Mouse (Mus musculus): ENCODE results near the gene Rad9b. TPM values are rescaled to one million over a fixed set of nuclear protein-coding genes. Genes with fewer than 3 reads are reported as not detected.

Rad9b gene
- polyA plus RNA-seq, 1 experiment = not detected

- TF ChIP-seq CTCF (IDR thresholded peaks at IDR 0.05; ENCODE audit: insufficient read depth, low read depth, low read length) (no peak), POLR2A (IDR thresholded peaks at IDR 0.05; ENCODE audit: insufficient read depth, low read depth, low read length) (no peak)
- H3K4me3 ChIP-seq (ENCODE audit: insufficient read depth, low read depth, low read length) = no peak overlapping the region
- WGBS = 48% methylated on average over 3 of the region's 3 CpGs
- peaks cover 34% of the 10 kb centered on the region for H3K4me1 ChIP-seq (ENCODE audit: control insufficient read depth, insufficient read depth, low read length)
- no peak overlapping the region for H3K27ac ChIP-seq (ENCODE audit: insufficient read depth, low read depth, low read length)
Measured at GRCm38 (mm10) chr5:122294219-122294735, 59.8 kb downstream of the Rad9b start.

- H3K4me3 ChIP-seq (ENCODE audit: insufficient read depth, low read depth, low read length) = no peak overlapping the region
- TF ChIP-seq POLR2A (IDR thresholded peaks at IDR 0.05; ENCODE audit: insufficient read depth, low read depth, low read length) (no peak), CTCF (IDR thresholded peaks at IDR 0.05; ENCODE audit: insufficient read depth, low read depth, low read length) (no peak)
- WGBS = 66% methylated on average over 6 of the region's 6 CpGs
- H3K4me1 ChIP-seq (ENCODE audit: control insufficient read depth, insufficient read depth, low read length) = peaks cover 36% of the 10 kb centered on the region
- no peak overlapping the region for H3K27ac ChIP-seq (ENCODE audit: insufficient read depth, low read depth, low read length)
Measured at GRCm38 (mm10) chr5:122293131-122293530, 60.9 kb downstream of the Rad9b start.

- Histone ChIP-seq H3K4me3 (ENCODE audit: insufficient read depth, low read depth, low read length) (no peak overlapping the region), H3K4me1 (ENCODE audit: control insufficient read depth, insufficient read depth, low read length) (peaks cover 42% of the 10 kb centered on the region), H3K27ac (ENCODE audit: insufficient read depth, low read depth, low read length) (no peak overlapping the region)
- 61% methylated on average over 17 of the region's 17 CpGs for WGBS
- TF ChIP-seq POLR2A (IDR thresholded peaks at IDR 0.05; ENCODE audit: insufficient read depth, low read depth, low read length) = no peak
- no peak for TF ChIP-seq CTCF (IDR thresholded peaks at IDR 0.05; ENCODE audit: insufficient read depth, low read depth, low read length)
Measured at GRCm38 (mm10) chr5:122291553-122292339, 62.3 kb downstream of the Rad9b start.

GRCm38 (mm10) chr5:122291149-122291548 is 62.9 kb downstream of the Rad9b start:
- TF ChIP-seq CTCF (IDR thresholded peaks at IDR 0.05; ENCODE audit: insufficient read depth, low read depth, low read length) (no peak), POLR2A (IDR thresholded peaks at IDR 0.05; ENCODE audit: insufficient read depth, low read depth, low read length) (no peak)
- Histone ChIP-seq H3K4me1 (ENCODE audit: control insufficient read depth, insufficient read depth, low read length) (peaks cover 44% of the 10 kb centered on the region), H3K4me3 (ENCODE audit: insufficient read depth, low read depth, low read length) (no peak overlapping the region), H3K27ac (ENCODE audit: insufficient read depth, low read depth, low read length) (no peak overlapping the region)
- WGBS = 65% methylated on average over 6 of the region's 6 CpGs

- TF ChIP-seq POLR2A (IDR thresholded peaks at IDR 0.05; ENCODE audit: insufficient read depth, low read depth, low read length) (no peak), CTCF (IDR thresholded peaks at IDR 0.05; ENCODE audit: insufficient read depth, low read depth, low read length) (no peak)
- Histone ChIP-seq H3K27ac (ENCODE audit: insufficient read depth, low read depth, low read length) (peak overlapping the region; percentile 46; the same call in 1 of the 2 replicates), H3K4me3 (ENCODE audit: insufficient read depth, low read depth, low read length) (no peak overlapping the region), H3K4me1 (ENCODE audit: control insufficient read depth, insufficient read depth, low read length) (peaks cover 24% of the 10 kb centered on the region)
- 32% methylated on average over 4 of the region's 4 CpGs for WGBS
Measured at GRCm38 (mm10) chr5:122288147-122288811, 65.8 kb downstream of the Rad9b start.

- H3K27ac ChIP-seq (ENCODE audit: insufficient read depth, low read depth, low read length) = no peak overlapping the region
- H3K4me1 ChIP-seq (ENCODE audit: control insufficient read depth, insufficient read depth, low read length) = peaks cover 17% of the 10 kb centered on the region
Measured at GRCm38 (mm10) chr5:122287026-122287425, 67.0 kb downstream of the Rad9b start.

GRCm38 (mm10) chr5:122286191-122286590 is 67.8 kb downstream of the Rad9b start:
- WGBS = 70% methylated on average over 10 of the region's 10 CpGs
- H3K4me3 ChIP-seq (ENCODE audit: insufficient read depth, low read depth, low read length) = peak overlapping the region; percentile 34

More at GRCm38 (mm10) chr5:122287026-122287425, 67.0 kb downstream of the Rad9b start:
- no peak overlapping the region for H3K4me3 ChIP-seq (ENCODE audit: insufficient read depth, low read depth, low read length)
- WGBS = 81% methylated on average over 4 of the region's 4 CpGs
- TF ChIP-seq CTCF (IDR thresholded peaks at IDR 0.05; ENCODE audit: insufficient read depth, low read depth, low read length) (no peak), POLR2A (IDR thresholded peaks at IDR 0.05; ENCODE audit: insufficient read depth, low read depth, low read length) (no peak)

GRCm38 (mm10) chr5:122285767-122286150 is 68.3 kb downstream of the Rad9b start:
- 17% methylated on average over 7 of the region's 7 CpGs for WGBS
- peaks cover 13% of the 10 kb centered on the region for H3K4me1 ChIP-seq (ENCODE audit: control insufficient read depth, insufficient read depth, low read length)
- TF ChIP-seq POLR2A (IDR thresholded peaks at IDR 0.05; ENCODE audit: insufficient read depth, low read depth, low read length) (no peak), CTCF (IDR thresholded peaks at IDR 0.05; ENCODE audit: insufficient read depth, low read depth, low read length) (no peak)
- no peak overlapping the region for H3K27ac ChIP-seq (ENCODE audit: insufficient read depth, low read depth, low read length)
- H3K4me3 ChIP-seq (ENCODE audit: insufficient read depth, low read depth, low read length) = peak overlapping the region; percentile 86; the same call in 1 of the 2 replicates

More at GRCm38 (mm10) chr5:122286191-122286590, 67.8 kb downstream of the Rad9b start:
- H3K4me1 ChIP-seq (ENCODE audit: control insufficient read depth, insufficient read depth, low read length) = peaks cover 13% of the 10 kb centered on the region
- TF ChIP-seq POLR2A (IDR thresholded peaks at IDR 0.05; ENCODE audit: insufficient read depth, low read depth, low read length) = no peak
- TF ChIP-seq CTCF (IDR thresholded peaks at IDR 0.05; ENCODE audit: insufficient read depth, low read depth, low read length) = no peak
- H3K27ac ChIP-seq (ENCODE audit: insufficient read depth, low read depth, low read length) = no peak overlapping the region
